Mouse (Mus musculus): Measurements from ENCODE around the gene Rin1.
A peak's percentile ranks its signal among the peaks of the same experiment; 100 is the strongest.
"Not testable (repeated sequence)": the region's sequence is repeated elsewhere in the genome, so short reads cannot be mapped to it uniquely, and the experiment has no call there.

The Rin1 gene

GRCm38 (mm10) chr19:5068570-5069234 is 18.4 kb downstream of the Rin1 start:
- no peak for DNase-seq (ENCODE audit: low spot score in 2 of 2)

- DNase-seq (ENCODE audit: low spot score in 2 of 2) = no peak
Measured at GRCm38 (mm10) chr19:5069486-5069885, 19.2 kb downstream of the Rin1 start.

- DNase-seq (ENCODE audit: low spot score in 2 of 2) = no peak
Measured at GRCm38 (mm10) chr19:5069978-5070377, 19.7 kb downstream of the Rin1 start.

GRCm38 (mm10) chr19:5071077-5071476 is 20.8 kb downstream of the Rin1 start:
- DNase-seq (ENCODE audit: low spot score in 2 of 2) = no peak

- no peak for DNase-seq (ENCODE audit: low spot score in 2 of 2)
Measured at GRCm38 (mm10) chr19:5071545-5072369, 21.5 kb downstream of the Rin1 start.

- no peak for DNase-seq (ENCODE audit: low spot score in 2 of 2)
Measured at GRCm38 (mm10) chr19:5072389-5073019, 22.2 kb downstream of the Rin1 start.

- peak in 1 of 2 experiments; percentile 37 for DNase-seq (ENCODE audit: low spot score in 2 of 2)
Measured at GRCm38 (mm10) chr19:5073028-5073427, 22.7 kb downstream of the Rin1 start.

- DNase-seq (ENCODE audit: low spot score in 2 of 2) = no peak
Measured at GRCm38 (mm10) chr19:5073518-5073917, 23.2 kb downstream of the Rin1 start.

GRCm38 (mm10) chr19:5079279-5079678 is 29.0 kb downstream of the Rin1 start:
- DNase-seq (ENCODE audit: low spot score in 2 of 2) = no peak

GRCm38 (mm10) chr19:5082005-5082404 is 31.7 kb downstream of the Rin1 start:
- no peak for DNase-seq (ENCODE audit: low spot score in 2 of 2)

- no peak for DNase-seq (ENCODE audit: low spot score in 2 of 2)
Measured at GRCm38 (mm10) chr19:5082596-5082995, 32.3 kb downstream of the Rin1 start.

- no peak for DNase-seq (ENCODE audit: low spot score in 2 of 2)
Measured at GRCm38 (mm10) chr19:5083961-5084833, 33.9 kb downstream of the Rin1 start.

- DNase-seq (ENCODE audit: low spot score in 2 of 2) = no peak
Measured at GRCm38 (mm10) chr19:5084834-5085144, 34.5 kb downstream of the Rin1 start.

- DNase-seq (ENCODE audit: low spot score in 2 of 2) = no peak
Measured at GRCm38 (mm10) chr19:5085145-5085863, 35.0 kb downstream of the Rin1 start, which contains the start of gene Tmem151a. Tmem151a (minus strand) TSS chr19:5085531.

GRCm38 (mm10) chr19:5086533-5086932 is 36.3 kb downstream of the Rin1 start:
- DNase-seq (ENCODE audit: low spot score in 2 of 2) = not testable (repeated sequence)

GRCm38 (mm10) chr19:5087884-5088728 is 37.8 kb downstream of the Rin1 start, which contains the start of gene Yif1a:
Yif1a (plus strand) TSS chr19:5088538.
- peak; percentile 90 to 93 for DNase-seq (ENCODE audit: low spot score in 2 of 2)

GRCm38 (mm10) chr19:5089324-5089723 is 39.0 kb downstream of the Rin1 start:
- no peak for DNase-seq (ENCODE audit: low spot score in 2 of 2)

- no peak for DNase-seq (ENCODE audit: low spot score in 2 of 2)
Measured at GRCm38 (mm10) chr19:5092083-5092482, 41.8 kb downstream of the Rin1 start.

GRCm38 (mm10) chr19:5093481-5094242 is 43.4 kb downstream of the Rin1 start:
- no peak for DNase-seq (ENCODE audit: low spot score in 2 of 2)
